Mouse (Mus musculus): ENCODE measurements at regions not wholly inside any gene's neighbourhood (a gene's known extent, or its start where the extent isn't known, plus 50 kb on each side); places are given as distances from the start of the nearest gene placed in this dataset.

DNA sequence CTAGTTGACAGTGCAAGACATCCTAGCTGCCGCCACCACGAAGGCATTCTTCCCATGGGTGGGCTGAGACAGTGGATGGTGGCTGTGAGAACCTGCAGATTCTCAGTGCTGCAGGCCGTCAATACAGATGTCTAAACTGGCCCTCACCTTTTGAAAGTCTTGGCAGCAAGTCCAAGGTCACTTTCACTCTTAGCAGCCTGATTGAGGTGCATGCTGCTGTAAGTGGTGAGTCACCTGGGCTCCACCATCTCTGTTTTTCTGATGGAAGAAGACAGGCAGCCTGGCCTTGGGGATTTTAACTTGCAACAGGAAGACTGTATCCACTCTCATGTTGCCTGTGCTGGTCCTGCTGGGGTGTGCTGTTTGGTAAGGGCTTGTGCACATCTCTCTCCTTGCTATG is 129.3 kb downstream of the Zfp706 start:
- ATAC-seq (ENCODE audit: low FRiP score), result no peak
- no peak overlapping the region for H3K27ac ChIP-seq (ENCODE audit: low read depth, low read length)
- H3K9ac ChIP-seq (ENCODE audit: low read length), result no peak overlapping the region

DNA sequence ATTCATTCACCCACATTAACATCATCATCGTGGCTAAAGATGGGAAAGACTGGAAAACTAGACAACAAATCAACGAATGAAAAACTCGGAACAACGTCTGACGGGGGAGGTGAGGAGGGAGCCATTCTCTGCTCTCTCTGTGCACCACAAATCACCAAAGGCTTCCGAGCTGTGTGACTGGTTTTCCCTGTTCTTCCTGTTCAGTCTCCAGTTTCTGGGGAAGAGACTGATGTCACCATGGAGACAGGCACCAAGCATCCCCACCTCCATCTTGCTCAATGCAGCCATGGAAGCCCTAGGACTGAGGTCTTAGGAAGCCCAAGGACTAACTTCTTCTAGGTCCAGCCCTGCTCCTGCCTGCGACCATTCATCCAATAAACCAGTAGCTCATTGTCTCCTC is 130.1 kb downstream of the Zfp706 start:
- H3K27ac ChIP-seq (ENCODE audit: low read depth, low read length), result no peak overlapping the region
- ATAC-seq (ENCODE audit: low FRiP score) (no peak), DNase-seq (ENCODE audit: low spot score, missing footprints) (no peak)
- H3K27me3 ChIP-seq (ENCODE audit: control insufficient read depth, insufficient read depth, low read length), result no peaks in the 10 kb centered on the region
- H3K9ac ChIP-seq (ENCODE audit: low read length), result no peak overlapping the region
- no peak overlapping the region for H3K4me2 ChIP-seq
- no peak overlapping the region for H3K4me3 ChIP-seq (ENCODE audit: low read depth, low read length)
- no peaks in the 10 kb centered on the region for H3K9me3 ChIP-seq (ENCODE audit: control insufficient read depth, low read length)
- H3K4me1 ChIP-seq (ENCODE audit: control insufficient read depth, insufficient read depth, low read length), result peaks cover 25% of the 10 kb centered on the region
- no peaks in the 10 kb centered on the region for H3K36me3 ChIP-seq (ENCODE audit: control insufficient read depth, insufficient read depth, low read length)
- 80% methylated on average over 7 of the region's 7 CpGs for WGBS

More for the DNA sequence above, 129.3 kb downstream of the Zfp706 start:
- Histone ChIP-seq H3K4me1 (ENCODE audit: control insufficient read depth, insufficient read depth, low read length) (peaks cover 18% of the 10 kb centered on the region), H3K4me3 (ENCODE audit: low read depth, low read length) (no peak overlapping the region), H3K4me2 (no peak overlapping the region), H3K9me3 (ENCODE audit: control insufficient read depth, low read length) (no peaks in the 10 kb centered on the region), H3K27me3 (ENCODE audit: control insufficient read depth, insufficient read depth, low read length) (no peaks in the 10 kb centered on the region), H3K36me3 (ENCODE audit: control insufficient read depth, insufficient read depth, low read length) (no peaks in the 10 kb centered on the region)
- DNase-seq (ENCODE audit: low spot score, missing footprints), result no peak
- 81% methylated on average over 3 of the region's 3 CpGs for WGBS

DNA sequence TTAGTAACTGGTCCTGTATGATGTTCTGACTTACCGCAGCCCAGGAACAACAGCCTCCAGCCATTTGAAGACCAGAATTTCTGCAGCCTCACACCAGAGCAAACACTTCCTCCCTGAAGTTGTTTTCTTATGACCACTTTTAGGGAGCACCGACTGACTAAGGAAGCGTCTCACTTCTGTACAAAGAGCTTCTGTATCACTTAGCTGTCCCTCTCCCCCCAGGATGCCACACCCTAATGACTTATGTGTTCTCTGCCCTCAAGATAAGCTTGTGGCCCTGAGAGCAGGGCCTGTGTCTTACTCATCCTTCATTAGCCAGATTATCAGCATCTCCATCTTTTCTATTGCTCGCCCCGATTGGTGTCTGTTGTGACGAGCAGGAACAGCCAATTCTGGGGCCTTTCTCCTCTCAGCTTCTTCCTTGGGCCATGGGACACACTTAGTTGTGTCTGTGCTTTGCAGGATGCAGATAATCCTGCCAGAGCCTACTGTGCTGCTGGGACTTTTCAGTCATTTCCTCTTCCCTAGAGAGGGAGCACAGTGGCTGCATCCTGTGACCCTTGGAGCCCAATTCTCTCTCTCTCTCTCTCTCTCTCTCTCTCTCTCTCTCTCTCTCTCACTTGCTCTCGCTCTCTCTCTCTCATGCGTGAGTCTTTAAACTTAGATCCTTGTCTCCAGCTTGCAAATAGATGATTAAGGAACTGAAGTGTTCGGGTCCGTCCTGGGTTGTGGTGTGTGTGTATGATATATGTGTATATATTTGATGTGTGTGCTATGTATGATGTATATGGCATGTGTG is 131.4 kb downstream of the Zfp706 start:
- DNase-seq (ENCODE audit: low spot score, missing footprints), result no peak
- Histone ChIP-seq H3K36me3 (ENCODE audit: control insufficient read depth, insufficient read depth, low read length) (no peaks in the 10 kb centered on the region), H3K27ac (ENCODE audit: low read depth, low read length) (no peak overlapping the region), H3K27me3 (ENCODE audit: control insufficient read depth, insufficient read depth, low read length) (no peaks in the 10 kb centered on the region), H3K4me3 (ENCODE audit: low read depth, low read length) (no peak overlapping the region), H3K4me2 (no peak overlapping the region), H3K9me3 (ENCODE audit: control insufficient read depth, low read length) (no peaks in the 10 kb centered on the region), H3K9ac (ENCODE audit: low read length) (no peak overlapping the region), H3K4me1 (ENCODE audit: control insufficient read depth, insufficient read depth, low read length) (peaks cover 25% of the 10 kb centered on the region)
- WGBS, result 88% methylated on average over 10 of the region's 10 CpGs
- ATAC-seq (ENCODE audit: low FRiP score), result no peak

DNA sequence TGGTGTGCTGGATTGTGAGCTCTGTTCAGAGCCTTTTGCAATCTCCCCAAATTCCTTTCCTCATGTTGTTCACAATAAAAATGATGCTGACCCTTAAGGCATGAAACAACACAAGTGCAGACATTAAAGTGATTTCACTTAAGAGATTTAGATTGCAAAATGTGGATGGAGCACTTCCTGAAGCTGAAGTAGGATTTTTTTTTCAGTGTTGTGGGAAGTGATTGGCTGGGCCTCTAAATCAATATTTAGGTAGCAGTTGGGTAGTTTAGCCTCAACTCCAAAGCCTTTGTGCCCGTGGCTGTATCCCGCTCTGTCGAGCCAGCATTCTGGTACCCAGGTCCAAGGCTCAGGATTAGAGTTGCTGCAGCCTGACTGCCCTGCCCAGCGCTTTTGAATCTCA is 133.0 kb downstream of the Zfp706 start:
- H3K4me3 ChIP-seq (ENCODE audit: low read depth, low read length), result no peak overlapping the region
- peaks cover 25% of the 10 kb centered on the region for H3K4me1 ChIP-seq (ENCODE audit: control insufficient read depth, insufficient read depth, low read length)
- ATAC-seq (ENCODE audit: low FRiP score) (no peak), DNase-seq (ENCODE audit: low spot score, missing footprints) (no peak)
- H3K27ac ChIP-seq (ENCODE audit: low read depth, low read length), result 0 out of 2 replicates have a peak overlapping the region, but pooled peaks have one; percentile 17
- no peak overlapping the region for H3K4me2 ChIP-seq
- no peaks in the 10 kb centered on the region for H3K36me3 ChIP-seq (ENCODE audit: control insufficient read depth, insufficient read depth, low read length)
- H3K27me3 ChIP-seq (ENCODE audit: control insufficient read depth, insufficient read depth, low read length), result no peaks in the 10 kb centered on the region
- no peak overlapping the region for H3K9ac ChIP-seq (ENCODE audit: low read length)
- WGBS, result 72% methylated on average over 4 of the region's 4 CpGs
- H3K9me3 ChIP-seq (ENCODE audit: control insufficient read depth, low read length), result no peaks in the 10 kb centered on the region

DNA sequence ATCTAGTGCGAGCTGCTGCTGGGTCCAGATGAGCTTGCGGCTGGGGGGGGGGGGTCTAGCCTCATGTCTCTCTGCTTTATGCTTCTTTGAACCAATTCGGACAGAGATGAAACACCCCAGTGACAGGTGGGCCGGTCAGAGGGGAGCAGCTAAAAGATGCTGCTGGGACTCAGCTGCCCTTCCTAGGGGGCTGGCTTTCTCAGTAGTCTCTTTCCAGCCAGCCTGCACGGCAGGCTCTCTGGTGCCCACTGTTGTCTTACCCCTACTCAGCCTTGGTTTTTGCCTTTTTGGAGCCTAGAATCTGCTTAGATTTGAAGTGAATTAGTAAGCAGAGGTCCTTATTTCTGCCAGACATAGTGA is 133.7 kb downstream of the Zfp706 start:
- Histone ChIP-seq H3K4me1 (ENCODE audit: control insufficient read depth, insufficient read depth, low read length) (peaks cover 22% of the 10 kb centered on the region), H3K9me3 (ENCODE audit: control insufficient read depth, low read length) (no peaks in the 10 kb centered on the region), H3K9ac (ENCODE audit: low read length) (no peak overlapping the region), H3K27ac (ENCODE audit: low read depth, low read length) (peak overlapping the region; percentile 17; the same call in 1 of the 2 replicates), H3K36me3 (ENCODE audit: control insufficient read depth, insufficient read depth, low read length) (no peaks in the 10 kb centered on the region), H3K4me3 (ENCODE audit: low read depth, low read length) (no peak overlapping the region), H3K4me2 (no peak overlapping the region), H3K27me3 (ENCODE audit: control insufficient read depth, insufficient read depth, low read length) (no peaks in the 10 kb centered on the region)
- DNase-seq (ENCODE audit: low spot score, missing footprints), result no peak
- ATAC-seq (ENCODE audit: low FRiP score), result no peak
- 28% methylated on average over 5 of the region's 5 CpGs for WGBS

DNA sequence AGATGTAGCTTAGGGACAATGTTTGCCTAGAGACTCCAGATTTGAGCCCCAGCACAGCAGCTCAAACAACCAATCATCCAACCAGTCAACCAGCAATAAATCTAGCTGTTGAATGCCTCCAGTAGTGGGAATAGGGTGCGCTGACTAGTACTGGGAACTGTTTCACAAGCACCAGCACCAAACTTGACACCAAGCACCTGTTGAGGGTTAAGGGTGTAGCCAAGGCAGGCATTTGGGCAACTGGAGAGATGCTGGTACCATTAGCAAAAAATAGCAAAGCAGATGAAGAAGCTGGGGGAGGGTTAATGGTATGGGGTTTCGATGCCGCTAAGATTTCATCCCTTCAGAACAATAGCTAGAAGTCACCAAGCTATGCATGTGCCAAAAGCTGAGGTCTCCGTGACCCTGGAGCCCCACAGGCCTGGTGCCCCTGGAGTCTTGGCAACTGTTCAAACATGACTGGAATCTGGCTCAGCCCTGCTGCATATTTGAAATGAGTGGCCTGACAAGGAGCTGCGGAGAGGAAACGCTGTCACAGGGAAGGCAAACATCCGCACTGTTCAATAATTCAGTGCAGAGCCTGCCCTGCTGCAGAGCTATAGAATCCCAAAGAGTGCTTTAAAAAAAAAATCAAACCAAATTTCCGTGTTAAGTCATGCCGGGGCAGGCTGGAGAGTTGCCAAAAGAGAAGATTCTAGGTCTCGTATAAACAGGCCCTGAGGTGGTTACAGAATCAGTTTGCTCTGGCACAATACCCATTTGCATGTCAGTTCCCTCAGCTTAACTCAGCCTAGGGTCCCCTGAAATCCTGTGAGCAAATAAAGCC is 134.3 kb downstream of the Zfp706 start:
- peak; percentile 91 for DNase-seq (ENCODE audit: low spot score, missing footprints)
- H3K4me2 ChIP-seq, result peak overlapping the region; percentile 8; the same call in 1 of the 2 replicates
- H3K4me3 ChIP-seq (ENCODE audit: low read depth, low read length), result no peak overlapping the region
- no peaks in the 10 kb centered on the region for H3K9me3 ChIP-seq (ENCODE audit: control insufficient read depth, low read length)
- peak; percentile 89 for ATAC-seq (ENCODE audit: low FRiP score)
- H3K27me3 ChIP-seq (ENCODE audit: control insufficient read depth, insufficient read depth, low read length), result no peaks in the 10 kb centered on the region
- H3K9ac ChIP-seq (ENCODE audit: low read length), result no peak overlapping the region; the same call in 1 of the 2 replicates
- H3K27ac ChIP-seq (ENCODE audit: low read depth, low read length), result peak overlapping the region; percentile 26
- H3K36me3 ChIP-seq (ENCODE audit: control insufficient read depth, insufficient read depth, low read length), result no peaks in the 10 kb centered on the region
- H3K4me1 ChIP-seq (ENCODE audit: control insufficient read depth, insufficient read depth, low read length), result peaks cover 18% of the 10 kb centered on the region
- WGBS, result 12% methylated on average over 10 of the region's 10 CpGs

DNA sequence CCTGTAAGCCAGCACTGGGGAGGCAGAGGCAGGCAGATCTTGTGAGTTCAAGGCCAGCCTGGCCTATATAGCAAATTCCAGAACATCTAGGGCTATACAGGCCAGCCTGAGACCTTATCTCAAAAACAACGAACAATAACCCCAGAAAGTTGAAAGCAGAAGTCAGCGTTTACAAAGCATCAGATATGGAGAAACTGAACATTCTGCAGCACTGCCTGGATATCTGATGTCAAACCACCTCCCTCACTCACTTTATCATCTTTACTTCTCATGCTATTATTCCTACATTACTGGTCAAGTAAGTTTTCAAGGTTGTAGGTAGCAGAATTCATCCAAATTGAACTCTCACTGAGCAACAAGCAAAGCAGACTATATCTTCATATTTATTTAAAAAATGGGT is 135.0 kb downstream of the Zfp706 start:
- Histone ChIP-seq H3K27ac (ENCODE audit: low read depth, low read length) (no peak overlapping the region), H3K4me2 (no peak overlapping the region), H3K9me3 (ENCODE audit: control insufficient read depth, low read length) (no peaks in the 10 kb centered on the region), H3K4me3 (ENCODE audit: low read depth, low read length) (no peak overlapping the region), H3K4me1 (ENCODE audit: control insufficient read depth, insufficient read depth, low read length) (peaks cover 18% of the 10 kb centered on the region), H3K36me3 (ENCODE audit: control insufficient read depth, insufficient read depth, low read length) (no peaks in the 10 kb centered on the region), H3K9ac (ENCODE audit: low read length) (no peak overlapping the region), H3K27me3 (ENCODE audit: control insufficient read depth, insufficient read depth, low read length) (no peaks in the 10 kb centered on the region)
- ATAC-seq (ENCODE audit: low FRiP score), result no peak
- DNase-seq (ENCODE audit: low spot score, missing footprints), result no peak
- WGBS, result 88% methylated on average over 2 of the region's 2 CpGs

DNA sequence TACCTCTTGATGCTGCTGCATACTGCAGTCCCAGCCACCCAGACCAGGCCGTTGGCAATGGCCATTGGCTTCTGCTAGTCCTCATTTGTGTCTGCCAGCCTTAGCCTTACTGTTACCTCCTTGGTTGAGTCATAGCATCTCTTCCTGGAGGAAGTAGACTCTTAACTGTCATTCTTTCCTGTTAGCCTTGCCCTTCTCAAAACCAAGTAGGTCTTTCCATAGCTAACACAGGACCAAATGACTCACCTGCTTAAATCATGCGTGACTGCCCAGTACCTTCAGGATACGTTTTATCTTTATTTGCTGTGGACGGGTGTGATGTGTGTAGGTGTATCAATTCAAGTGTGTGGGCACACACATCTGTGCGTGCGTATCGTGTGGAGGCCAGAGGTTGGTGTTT is 136.9 kb downstream of the Zfp706 start:
- peaks cover 18% of the 10 kb centered on the region for H3K4me1 ChIP-seq (ENCODE audit: control insufficient read depth, insufficient read depth, low read length)
- no peak overlapping the region for H3K27ac ChIP-seq (ENCODE audit: low read depth, low read length)
- no peak overlapping the region for H3K4me2 ChIP-seq
- H3K9ac ChIP-seq (ENCODE audit: low read length), result no peak overlapping the region
- WGBS, result 91% methylated on average over 7 of the region's 7 CpGs
- ATAC-seq (ENCODE audit: low FRiP score) (no peak), DNase-seq (ENCODE audit: low spot score, missing footprints) (no peak)
- no peaks in the 10 kb centered on the region for H3K27me3 ChIP-seq (ENCODE audit: control insufficient read depth, insufficient read depth, low read length)
- no peaks in the 10 kb centered on the region for H3K9me3 ChIP-seq (ENCODE audit: control insufficient read depth, low read length)
- H3K36me3 ChIP-seq (ENCODE audit: control insufficient read depth, insufficient read depth, low read length), result no peaks in the 10 kb centered on the region
- no peak overlapping the region for H3K4me3 ChIP-seq (ENCODE audit: low read depth, low read length)

DNA sequence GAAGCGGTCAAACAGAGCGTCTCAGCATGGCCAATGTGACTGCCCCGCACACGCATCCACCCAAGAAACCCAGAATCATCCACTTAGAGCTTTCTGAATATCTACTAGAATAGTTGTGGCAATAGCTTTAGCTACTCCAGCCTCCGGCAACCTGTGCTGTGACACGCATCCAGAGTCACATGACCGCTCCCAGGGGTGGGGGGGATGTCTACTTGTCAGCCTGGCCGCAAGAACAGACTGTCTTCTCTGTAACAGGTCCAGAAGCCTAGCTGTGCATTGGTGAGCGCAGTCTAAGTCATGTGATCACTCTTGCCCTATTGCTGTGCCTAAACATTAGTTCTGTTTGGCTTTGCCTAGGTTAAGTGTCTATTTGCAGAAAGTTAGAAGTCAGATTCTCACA is 137.5 kb downstream of the Zfp706 start:
- H3K4me2 ChIP-seq, result no peak overlapping the region
- ATAC-seq (ENCODE audit: low FRiP score) (no peak), DNase-seq (ENCODE audit: low spot score, missing footprints) (no peak)
- H3K4me1 ChIP-seq (ENCODE audit: control insufficient read depth, insufficient read depth, low read length), result peaks cover 18% of the 10 kb centered on the region
- H3K36me3 ChIP-seq (ENCODE audit: control insufficient read depth, insufficient read depth, low read length), result no peaks in the 10 kb centered on the region
- H3K9ac ChIP-seq (ENCODE audit: low read length), result no peak overlapping the region
- H3K9me3 ChIP-seq (ENCODE audit: control insufficient read depth, low read length), result no peaks in the 10 kb centered on the region
- no peaks in the 10 kb centered on the region for H3K27me3 ChIP-seq (ENCODE audit: control insufficient read depth, insufficient read depth, low read length)
- no peak overlapping the region for H3K4me3 ChIP-seq (ENCODE audit: low read depth, low read length)
- no peak overlapping the region for H3K27ac ChIP-seq (ENCODE audit: low read depth, low read length)
- WGBS, result 89% methylated on average over 9 of the region's 9 CpGs

All from midbrain, embryonic 11.5 days (tissue).